Mouse (Mus musculus) liver, embryonic 16.5 days (tissue): ENCODE results near the gene Phf21a. TPM values are rescaled to one million over a fixed set of nuclear protein-coding genes. Genes with fewer than 3 reads are reported as not detected.
"Not testable (repeated sequence)": the region's sequence is repeated elsewhere in the genome, so short reads cannot be mapped to it uniquely, and the experiment has no call there.

Source experiments
- ATAC-seq: fragments of 200-750 bp; cut with Nextera tagmentation; 2 replicates; pipeline ENCODE4 v1.8.0; 2017; ENCODE audit warnings: low read depth, mild to moderate bottlenecking, moderate number of reproducible peaks, moderate library complexity
- H3K27ac ChIP-seq: fragments of 300-500 bp; sonication (generic); 2 replicates; pipeline ENCODE4 v1.5.1; 2014; ENCODE audit warnings: mild to moderate bottlenecking, low read length
- H3K27me3 ChIP-seq: fragments of 300-500 bp; sonication (generic); 2 replicates; pipeline ENCODE4 v1.6.1; 2014; ENCODE audit warnings: low read depth, low read length, mixed read lengths; ENCODE audit not compliant: control insufficient read depth, insufficient read depth
- H3K36me3 ChIP-seq: fragments of 300-500 bp; sonication (generic); 2 replicates; pipeline ENCODE4 v1.6.1; 2014; ENCODE audit warnings: mild to moderate bottlenecking; ENCODE audit not compliant: control insufficient read depth, insufficient read depth
- H3K4me1 ChIP-seq: fragments of 300-500 bp; sonication (generic); 2 replicates; pipeline ENCODE4 v1.6.1; 2014; ENCODE audit warnings: low read depth, low read length, mixed read lengths; ENCODE audit not compliant: control insufficient read depth
- H3K4me2 ChIP-seq: fragments of 300-500 bp; sonication (generic); 2 replicates; pipeline ENCODE4 v1.6.1; 2014; ENCODE audit warnings: low read depth, low read length, mixed read lengths
- H3K4me3 ChIP-seq: fragments of 300-500 bp; sonication (generic); 2 replicates; pipeline ENCODE4 v1.5.1; 2014; ENCODE audit warnings: low read depth, mild to moderate bottlenecking, low read length
- H3K9ac ChIP-seq: fragments of 300-500 bp; sonication (generic); 2 replicates; pipeline ENCODE4 v1.6.1; 2014; ENCODE audit warnings: low read depth, low read length
- H3K9me3 ChIP-seq: fragments of 300-500 bp; sonication (generic); replicated peaks from 2 replicates; pipeline ENCODE4 v1.6.1; 2016; ENCODE audit warnings: low read length; ENCODE audit not compliant: control insufficient read depth
- WGBS: fragments of 180-500 bp; shearing (Covaris S2); extraction: QIAGEN DNeasy Blood & Tissue Kit; methylation state at CpG from one replicate; pipeline ENCODE4 v1.1.7; 2014; ENCODE audit not compliant: insufficient replicate concordance; 5-methylcytosine and 5-hydroxymethylcytosine counted together
- polyA plus RNA-seq: library from polyadenylated mRNA; unstranded; fragments of >200 nt; fragmentation: Nextera tagmentation; extraction: Ambion mirVana; gene quantifications from 2 replicates; pipeline ENCODE4 v1.2.1, GENCODE M21; 2015

Gene Phf21a
- polyA plus RNA-seq, 1 experiment from 2014 or later: 2.8 TPM

- H3K9ac ChIP-seq: no peak overlapping the region
- H3K36me3 ChIP-seq: no peaks in the 10 kb centered on the region
- H3K27me3 ChIP-seq: no peaks in the 10 kb centered on the region
- no peak overlapping the region for H3K27ac ChIP-seq
- no peak for ATAC-seq
- H3K9me3 ChIP-seq: no peaks in the 10 kb centered on the region
- no peak overlapping the region for H3K4me2 ChIP-seq
- H3K4me1 ChIP-seq: peaks cover 2% of the 10 kb centered on the region; the same call in 1 of the 2 replicates
- 46% methylated on average over 3 of the region's 3 CpGs for WGBS
- no peak overlapping the region for H3K4me3 ChIP-seq
These were observed 25.3 kb upstream of the Phf21a start for GRCm38 (mm10) chr2:92067600-92067999.

GRCm38 (mm10) chr2:92069630-92070029 lies 23.3 kb upstream of the Phf21a start:
- Histone ChIP-seq H3K9ac (no peak overlapping the region), H3K27me3 (no peaks in the 10 kb centered on the region), H3K4me1 (peaks cover 2% of the 10 kb centered on the region; the same call in 1 of the 2 replicates), H3K4me2 (no peak overlapping the region), H3K9me3 (no peaks in the 10 kb centered on the region), H3K36me3 (no peaks in the 10 kb centered on the region), H3K4me3 (no peak overlapping the region), H3K27ac (no peak overlapping the region)
- WGBS: 58% methylated on average over 5 of the region's 5 CpGs
- no peak for ATAC-seq

GRCm38 (mm10) chr2:92071143-92071542 lies 21.8 kb upstream of the Phf21a start:
- H3K4me2 ChIP-seq: no peak overlapping the region
- ATAC-seq: no peak
- H3K27ac ChIP-seq: no peak overlapping the region
- no peaks in the 10 kb centered on the region for H3K36me3 ChIP-seq
- H3K4me3 ChIP-seq: no peak overlapping the region
- H3K4me1 ChIP-seq: no peaks in the 10 kb centered on the region
- no peak overlapping the region for H3K9ac ChIP-seq
- 60% methylated on average over 4 of the region's 4 CpGs for WGBS
- no peaks in the 10 kb centered on the region for H3K27me3 ChIP-seq
- H3K9me3 ChIP-seq: no peaks in the 10 kb centered on the region

GRCm38 (mm10) chr2:92076086-92076692 lies 16.7 kb upstream of the Phf21a start:
- WGBS: 65% methylated on average over 13 of the region's 13 CpGs
- H3K4me2 ChIP-seq: no peak overlapping the region
- H3K9me3 ChIP-seq: no peaks in the 10 kb centered on the region
- H3K4me1 ChIP-seq: no peaks in the 10 kb centered on the region
- H3K36me3 ChIP-seq: no peaks in the 10 kb centered on the region
- H3K27ac ChIP-seq: no peak overlapping the region
- no peak overlapping the region for H3K9ac ChIP-seq
- H3K4me3 ChIP-seq: no peak overlapping the region
- no peak for ATAC-seq
- H3K27me3 ChIP-seq: no peaks in the 10 kb centered on the region

GRCm38 (mm10) chr2:92082196-92082595 lies 10.7 kb upstream of the Phf21a start:
- H3K9me3 ChIP-seq: no peaks in the 10 kb centered on the region
- no peak for ATAC-seq
- WGBS: 71% methylated on average over 4 of the region's 4 CpGs
- no peaks in the 10 kb centered on the region for H3K36me3 ChIP-seq
- no peaks in the 10 kb centered on the region for H3K27me3 ChIP-seq
- no peak overlapping the region for H3K9ac ChIP-seq
- no peaks in the 10 kb centered on the region for H3K4me1 ChIP-seq
- H3K4me3 ChIP-seq: no peak overlapping the region
- H3K27ac ChIP-seq: no peak overlapping the region
- H3K4me2 ChIP-seq: no peak overlapping the region

GRCm38 (mm10) chr2:92085721-92086120 lies 7.2 kb upstream of the Phf21a start:
- H3K27me3 ChIP-seq: no peaks in the 10 kb centered on the region
- ATAC-seq: no peak
- H3K9me3 ChIP-seq: no peaks in the 10 kb centered on the region
- H3K9ac ChIP-seq: no peak overlapping the region
- no peak overlapping the region for H3K4me2 ChIP-seq
- no peak overlapping the region for H3K27ac ChIP-seq
- H3K4me1 ChIP-seq: no peaks in the 10 kb centered on the region
- H3K4me3 ChIP-seq: no peak overlapping the region
- H3K36me3 ChIP-seq: no peaks in the 10 kb centered on the region
- 26% methylated on average over 1 of the region's 1 CpGs for WGBS

- no peak for ATAC-seq
- WGBS: 48% methylated on average over 4 of the region's 4 CpGs
These were observed 5.9 kb upstream of the Phf21a start for GRCm38 (mm10) chr2:92087065-92087464.

GRCm38 (mm10) chr2:92089782-92090181 lies 3.1 kb upstream of the Phf21a start:
- Histone ChIP-seq H3K4me3 (no peak overlapping the region), H3K4me1 (no peaks in the 10 kb centered on the region), H3K9me3 (no peaks in the 10 kb centered on the region), H3K36me3 (no peaks in the 10 kb centered on the region), H3K4me2 (no peak overlapping the region), H3K27ac (no peak overlapping the region), H3K9ac (no peak overlapping the region), H3K27me3 (no peaks in the 10 kb centered on the region)
- 65% methylated on average over 3 of the region's 4 CpGs for WGBS
- ATAC-seq: no peak

More at GRCm38 (mm10) chr2:92087065-92087464, 5.9 kb upstream of the Phf21a start:
- Histone ChIP-seq H3K4me2 (no peak overlapping the region), H3K4me3 (no peak overlapping the region), H3K36me3 (no peaks in the 10 kb centered on the region), H3K27me3 (no peaks in the 10 kb centered on the region), H3K9me3 (no peaks in the 10 kb centered on the region), H3K27ac (no peak overlapping the region), H3K9ac (no peak overlapping the region), H3K4me1 (no peaks in the 10 kb centered on the region)

GRCm38 (mm10) chr2:92093503-92093902 lies 586 bp downstream of the Phf21a start:
- H3K4me2 ChIP-seq, ATAC-seq, H3K27ac ChIP-seq, H3K27me3 ChIP-seq, H3K9ac ChIP-seq, H3K36me3 ChIP-seq, H3K9me3 ChIP-seq, H3K4me3 ChIP-seq, H3K4me1 ChIP-seq: not testable (repeated sequence)
- WGBS: 60% methylated on average over 2 of the region's 2 CpGs
